Mouse (Mus musculus) thymus, postnatal 14 days (tissue): ENCODE data around the gene Ssh2.

Experiments used
- DNase-seq: peaks from one replicate; pipeline ENCODE4 v3.0.0; 2021

The Ssh2 gene

DNA sequence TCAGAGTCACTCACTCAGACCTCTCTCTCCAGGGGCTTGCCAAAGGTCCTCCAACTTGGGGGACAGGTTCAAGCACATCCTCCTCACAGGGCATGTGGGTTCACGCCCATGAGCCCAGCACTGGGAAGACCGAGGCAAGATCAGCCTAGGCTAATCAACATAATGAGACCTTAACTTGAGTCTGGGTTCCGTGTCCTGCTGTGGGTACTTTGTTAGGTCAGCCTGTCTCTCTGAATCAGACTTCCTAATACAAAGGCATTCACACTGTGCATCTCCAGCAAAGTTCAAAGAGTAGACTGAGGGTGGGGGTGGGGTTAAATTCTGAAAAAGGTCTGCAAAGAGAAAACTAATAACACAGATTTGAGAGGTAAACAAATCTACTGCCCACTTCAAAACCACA is 249.0 kb downstream of the Ssh2 start:
- DNase-seq = no peak

DNA sequence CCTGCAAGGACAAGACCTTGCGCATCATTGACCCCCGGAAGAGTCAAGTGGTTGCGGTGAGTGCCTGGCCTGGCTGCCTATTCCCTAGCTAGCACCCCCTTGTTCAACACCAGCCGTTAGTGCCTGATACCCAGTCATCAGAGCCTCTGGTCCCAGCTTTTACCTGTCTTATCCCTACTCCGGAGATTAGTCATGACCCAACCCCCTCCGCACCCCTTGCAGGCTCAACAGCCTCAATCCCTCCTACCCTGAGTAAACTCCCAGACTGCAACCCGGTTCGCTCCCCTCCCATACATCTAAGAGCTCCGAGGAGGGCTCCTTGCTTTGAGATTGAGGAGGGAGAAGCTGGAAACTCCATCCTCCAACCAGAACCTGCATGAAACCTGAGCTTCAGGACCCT is 250.5 kb downstream of the Ssh2 start:
- no peak for DNase-seq

DNA sequence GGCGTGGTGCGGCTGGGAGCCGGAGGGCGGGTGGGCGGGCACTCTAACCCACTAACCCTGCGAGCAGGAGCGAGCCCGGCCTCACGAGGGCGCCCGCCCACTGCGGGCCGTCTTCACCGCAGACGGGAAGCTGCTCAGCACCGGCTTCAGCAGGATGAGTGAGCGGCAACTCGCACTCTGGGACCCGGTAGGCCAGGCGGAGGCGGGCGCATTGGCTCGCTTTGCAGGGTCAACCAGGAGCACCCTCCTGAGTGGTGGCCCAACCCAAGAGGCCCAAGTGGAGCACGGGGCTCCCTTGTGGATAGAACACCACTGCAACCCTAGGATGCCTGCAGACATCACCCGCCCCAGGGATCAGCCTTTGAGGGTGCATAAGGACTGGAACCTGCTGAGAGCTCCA is 251.1 kb downstream of the Ssh2 start:
- peak; percentile 95 for DNase-seq

DNA sequence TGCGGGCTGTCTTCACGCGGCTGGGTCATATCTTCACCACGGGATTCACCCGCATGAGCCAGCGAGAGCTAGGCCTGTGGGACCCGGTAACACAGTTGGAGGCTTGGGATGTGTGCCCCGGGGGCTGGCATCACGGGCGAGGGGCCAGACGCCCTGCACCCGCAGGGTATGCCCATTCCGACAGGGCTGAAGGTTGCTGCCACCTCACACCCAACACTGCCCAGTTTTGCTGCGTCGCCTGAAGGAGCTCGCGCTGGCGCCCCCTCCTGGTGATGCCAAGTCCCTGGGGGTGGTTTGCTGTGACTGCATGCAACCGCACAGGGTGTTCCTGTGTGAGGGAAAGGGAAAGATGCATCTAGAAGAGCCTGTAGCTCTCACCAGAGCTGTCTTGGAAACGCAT is 251.7 kb downstream of the Ssh2 start:
- DNase-seq = peak; percentile 90

DNA sequence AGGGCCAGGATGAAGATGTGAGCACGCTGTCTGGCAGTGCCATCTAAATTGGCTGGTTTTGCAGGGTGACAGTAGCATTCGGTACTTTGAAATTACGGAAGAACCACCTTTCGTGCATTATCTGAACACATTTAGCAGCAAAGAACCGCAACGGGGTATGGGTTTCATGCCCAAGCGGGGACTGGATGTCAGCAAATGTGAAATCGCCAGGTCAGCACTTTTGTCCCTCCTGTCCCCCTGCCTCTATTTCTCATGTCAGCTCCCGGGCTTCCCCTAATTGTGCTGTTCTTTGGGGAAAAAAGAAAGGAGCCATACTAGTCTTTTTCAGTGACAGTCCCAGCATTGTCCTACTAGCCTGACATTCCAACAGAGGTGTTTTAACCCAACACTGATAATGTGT is 252.3 kb downstream of the Ssh2 start:
- no peak for DNase-seq

DNA sequence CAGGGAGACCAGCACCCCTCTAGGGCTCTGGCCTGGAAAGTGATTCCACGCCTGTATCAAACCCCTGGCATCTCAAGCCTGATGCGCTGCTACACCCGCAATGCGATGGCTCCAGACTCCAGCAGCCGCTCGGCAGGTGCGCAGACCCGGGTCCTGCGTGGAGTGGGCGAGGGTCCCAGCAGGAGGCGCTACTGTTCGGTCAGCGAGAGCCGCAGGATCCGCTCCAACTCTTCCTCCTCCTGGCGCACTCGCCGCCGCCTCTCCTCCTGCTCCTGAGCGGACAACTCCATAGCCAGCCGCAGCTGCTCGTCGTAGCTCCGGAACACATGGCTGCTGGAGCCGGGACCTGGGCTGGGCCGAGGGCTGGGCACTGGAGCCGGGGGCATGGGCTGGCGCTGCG is 255.3 kb downstream of the Ssh2 start:
- DNase-seq = no peak

DNA sequence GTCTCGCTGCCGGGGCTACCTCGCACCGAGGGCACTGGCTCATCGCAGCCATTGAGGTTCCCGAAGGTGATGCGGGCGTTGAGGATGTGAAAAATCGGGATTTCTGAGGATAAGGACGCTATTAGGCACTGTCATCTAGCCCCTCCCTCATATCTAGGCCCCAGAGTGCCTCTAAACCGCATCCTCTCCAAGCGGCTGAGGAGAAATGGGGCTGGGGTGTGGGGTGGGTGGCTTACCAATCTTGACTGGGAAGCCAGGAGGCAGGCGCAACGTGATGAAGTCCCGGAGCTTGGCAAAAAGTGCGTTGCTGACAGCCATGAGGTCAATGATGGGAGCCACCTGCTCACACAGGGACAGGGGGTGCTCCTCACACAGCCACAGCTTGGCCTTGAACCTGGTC is 256.7 kb downstream of the Ssh2 start:
- DNase-seq = no peak

DNA sequence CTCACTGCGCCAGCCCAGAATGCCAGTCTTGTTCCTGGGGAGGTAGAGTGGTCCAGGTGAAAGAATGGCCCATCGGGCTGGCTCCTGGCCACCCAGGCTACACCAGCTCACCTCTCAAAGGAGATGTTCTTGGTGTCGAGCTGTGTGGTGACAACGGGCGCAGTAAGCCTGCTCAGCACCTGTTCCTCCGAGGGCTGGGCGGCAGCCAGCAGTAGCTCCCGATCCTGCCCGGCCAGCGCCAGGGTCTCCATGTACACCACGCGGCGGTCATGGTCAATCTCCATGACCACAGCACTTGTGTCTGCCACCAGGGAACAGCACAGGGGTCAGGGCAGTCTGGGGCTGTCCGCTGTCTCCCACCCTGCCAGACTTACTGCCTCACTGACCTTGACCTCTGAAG is 260.1 kb downstream of the Ssh2 start:
- DNase-seq = no peak

DNA sequence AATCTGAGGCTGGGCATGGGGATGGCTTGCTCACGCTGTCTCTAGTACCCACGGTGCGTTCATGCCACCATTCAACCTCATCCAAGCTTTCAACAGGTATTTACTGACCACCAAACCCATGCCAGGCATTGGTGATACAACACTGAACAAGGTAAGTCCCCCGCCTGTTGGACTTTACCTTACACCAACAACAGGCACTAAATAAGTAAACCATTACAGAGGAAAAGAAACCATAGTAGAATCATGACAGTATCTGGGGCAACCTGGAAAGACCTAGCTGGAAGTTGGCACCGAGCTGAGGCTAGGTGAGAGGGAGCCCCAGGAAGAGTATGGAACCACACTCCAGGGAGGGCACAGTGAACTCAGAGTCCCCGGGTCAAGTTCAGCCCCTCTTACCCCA is 260.8 kb downstream of the Ssh2 start:
- DNase-seq = no peak

DNA sequence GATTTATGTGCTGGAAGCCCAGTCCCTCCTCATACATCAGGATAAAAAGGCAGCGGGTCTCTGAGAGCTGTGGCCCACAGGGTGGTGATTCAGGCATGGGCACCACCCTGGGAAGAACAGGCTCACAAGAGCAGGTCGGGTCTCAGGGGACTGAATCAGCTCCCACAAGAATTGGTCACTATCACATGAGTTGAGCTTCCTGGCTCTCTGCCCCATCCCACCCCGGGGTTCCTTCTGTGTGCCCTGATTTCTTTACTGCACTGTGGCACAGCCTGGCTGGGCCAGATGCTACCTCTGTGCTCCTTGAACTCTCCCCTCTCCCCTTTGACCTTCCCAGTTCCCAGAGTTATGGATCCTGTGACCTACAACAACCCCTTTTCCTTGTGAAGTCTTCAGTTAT is 267.0 kb downstream of the Ssh2 start:
- DNase-seq = no peak

DNA sequence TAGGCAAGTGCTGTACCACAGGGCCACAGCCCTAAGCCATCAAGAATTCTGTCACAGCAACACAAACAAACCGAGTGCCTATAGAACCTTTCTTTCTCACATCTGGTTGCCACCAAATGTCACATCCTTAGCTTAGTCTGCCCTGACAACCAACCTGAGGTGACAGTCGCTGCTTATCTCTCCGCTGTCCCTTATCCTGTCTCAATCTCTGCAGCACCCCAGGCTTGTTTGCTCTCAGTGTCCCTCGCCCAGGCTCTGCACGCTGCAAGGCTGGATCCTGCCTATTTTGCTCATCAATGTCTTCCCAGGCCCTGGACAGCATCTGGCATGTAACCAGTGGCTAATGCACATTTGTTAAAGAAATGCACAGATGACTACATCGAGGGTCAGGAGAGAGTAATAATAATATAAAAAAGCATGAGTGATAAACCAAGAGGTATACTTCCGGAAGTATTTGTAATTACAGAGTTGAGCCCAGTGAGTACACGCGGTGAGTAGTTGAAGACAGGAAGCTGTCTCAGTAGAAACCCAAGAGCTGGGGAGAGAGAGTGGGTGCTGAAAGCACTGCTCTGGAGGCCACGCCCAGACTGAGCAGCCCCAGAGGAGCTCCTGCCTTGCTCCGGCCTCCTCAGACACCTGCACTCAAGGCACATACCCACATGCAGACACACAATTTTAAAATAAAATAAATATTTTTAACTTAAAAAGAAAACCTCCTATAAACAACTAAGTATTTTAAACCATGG is 267.6 kb downstream of the Ssh2 start:
- peak; percentile 84 for DNase-seq

DNA sequence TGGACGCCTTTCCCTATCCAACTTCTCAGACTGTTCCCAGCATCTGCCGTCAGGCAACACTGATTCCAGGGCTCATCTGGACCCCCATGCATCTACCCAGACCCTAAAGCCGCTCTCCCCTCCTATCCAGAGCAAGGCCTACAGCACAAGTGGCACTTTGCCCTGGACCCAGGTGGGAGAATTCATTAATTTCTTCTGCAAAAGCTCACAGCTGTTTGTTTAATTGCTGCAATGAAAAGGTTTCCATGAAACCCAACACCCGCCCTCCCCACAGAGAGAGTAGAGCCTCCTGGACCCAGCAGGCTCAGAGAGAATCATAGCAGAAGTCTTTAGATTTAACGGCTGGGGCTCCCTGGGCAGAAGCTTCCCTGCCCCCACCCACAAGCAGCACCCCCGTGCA is 269.1 kb downstream of the Ssh2 start:
- DNase-seq = no peak

DNA sequence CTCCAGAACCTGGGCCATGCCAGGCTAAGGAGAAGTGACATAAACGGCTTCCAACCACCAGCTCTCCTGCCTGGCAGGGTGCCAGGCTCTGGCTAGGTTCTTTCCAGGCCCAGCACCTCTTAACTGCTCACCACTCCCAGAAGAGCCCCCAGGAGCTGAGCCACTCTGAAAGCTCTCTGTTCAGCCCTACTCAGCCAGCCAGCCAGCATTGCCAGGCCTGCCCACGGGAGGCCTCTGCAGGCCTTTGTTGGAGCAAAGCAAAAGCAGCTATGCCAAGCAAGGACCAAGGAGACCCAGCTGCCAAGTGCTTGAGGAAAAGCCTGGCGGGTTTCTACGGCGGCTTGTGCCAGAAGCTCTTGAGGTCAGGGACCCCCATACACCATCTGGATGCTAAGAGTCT is 270.7 kb downstream of the Ssh2 start:
- no peak for DNase-seq

DNA sequence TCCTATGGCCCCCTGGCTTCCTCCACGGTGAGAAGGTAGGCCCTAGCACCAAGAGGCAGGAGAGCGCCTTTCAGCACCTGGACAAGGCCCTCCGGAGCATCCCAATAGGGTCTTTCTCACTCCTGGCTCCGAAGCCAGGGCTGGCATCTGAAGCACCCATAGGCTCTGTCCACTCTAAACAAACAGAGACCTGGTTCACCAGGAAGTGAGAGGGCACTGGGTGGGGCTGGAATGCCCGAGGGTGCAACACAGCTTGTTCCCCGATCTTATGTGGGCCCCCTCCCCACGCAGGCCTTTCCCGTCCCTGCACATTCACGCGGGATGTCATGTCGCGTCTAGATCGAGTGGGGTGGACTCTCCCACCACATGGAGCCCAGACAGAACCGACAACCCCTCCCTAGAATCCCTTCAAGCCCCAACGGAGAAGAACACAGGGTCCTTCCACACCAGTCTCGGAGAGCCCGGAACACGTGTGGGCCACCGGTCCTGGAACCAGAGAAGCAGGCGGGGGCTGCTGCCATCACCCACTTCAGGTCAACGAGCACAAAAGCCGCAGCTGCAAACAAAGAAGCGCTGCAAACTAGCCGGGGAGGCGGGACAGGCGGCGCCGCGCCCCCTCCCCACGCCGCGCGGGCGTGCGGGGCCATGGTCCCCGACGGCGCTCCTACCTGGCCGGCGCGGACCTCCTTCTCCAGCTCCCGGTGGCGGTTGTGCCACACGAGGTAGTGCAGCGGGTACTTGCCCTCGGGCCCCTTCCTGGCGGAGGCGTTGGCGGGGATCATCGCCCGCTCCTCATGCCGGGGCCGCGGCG is 272.9 kb downstream of the Ssh2 start:
- DNase-seq = peak; percentile 55

DNA sequence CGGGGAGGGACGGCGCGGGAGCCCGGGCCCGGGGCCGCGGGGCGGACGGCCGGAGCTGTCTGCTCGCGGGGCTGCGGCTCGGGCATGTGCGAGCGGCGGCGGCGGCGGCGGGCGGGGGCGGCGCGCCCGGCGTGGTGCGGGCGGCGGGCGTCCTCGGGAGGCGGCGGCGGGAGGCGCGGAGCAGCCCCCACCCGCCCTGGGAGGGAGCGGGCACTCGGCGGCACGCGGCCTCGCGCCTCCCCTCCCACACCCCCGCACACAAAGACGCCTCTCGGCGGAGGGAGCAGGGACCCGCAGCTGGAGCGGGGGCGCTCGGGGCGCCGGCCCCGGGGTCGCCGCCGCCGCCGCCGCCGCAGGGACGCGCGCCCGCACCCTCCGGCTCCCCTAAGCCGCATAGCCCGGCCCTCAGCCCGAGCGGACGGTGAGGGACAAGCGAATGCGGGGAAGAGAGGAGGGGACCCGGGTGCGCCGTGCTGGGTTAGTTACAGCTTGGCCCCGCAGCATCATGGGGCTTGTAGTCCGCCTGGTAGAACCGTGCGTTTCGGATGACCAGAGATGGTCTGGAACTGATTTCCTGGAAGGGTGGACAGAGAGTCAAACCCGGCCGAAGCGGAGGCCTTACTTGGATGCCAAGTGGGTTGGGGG is 273.6 kb downstream of the Ssh2 start, which contains the start of gene Ankrd13b:
Gene Ankrd13b, minus strand, starts transcription at position 88 of the 645 bp plus-strand sequence.
- peak; percentile 68 for DNase-seq

DNA sequence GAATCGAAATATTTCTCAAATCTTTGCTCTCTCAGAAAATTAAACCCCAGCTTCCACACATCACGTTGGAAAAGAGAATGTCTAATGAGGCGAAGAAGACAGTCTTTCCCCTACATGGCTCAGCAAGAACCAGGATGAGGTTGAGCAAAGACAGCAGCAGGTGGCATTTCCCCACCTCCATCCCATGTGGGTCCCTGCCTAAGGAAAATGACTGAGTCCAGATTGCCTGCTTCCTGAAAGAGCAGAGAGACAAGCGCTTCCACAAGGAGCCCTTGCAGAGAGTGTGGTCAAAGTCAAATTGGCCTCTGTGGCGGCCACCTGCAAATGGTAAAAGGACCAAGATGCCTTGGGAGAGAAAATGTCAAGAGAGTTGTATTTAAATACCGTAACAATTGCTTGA is 274.4 kb downstream of the Ssh2 start:
- DNase-seq = no peak

DNA sequence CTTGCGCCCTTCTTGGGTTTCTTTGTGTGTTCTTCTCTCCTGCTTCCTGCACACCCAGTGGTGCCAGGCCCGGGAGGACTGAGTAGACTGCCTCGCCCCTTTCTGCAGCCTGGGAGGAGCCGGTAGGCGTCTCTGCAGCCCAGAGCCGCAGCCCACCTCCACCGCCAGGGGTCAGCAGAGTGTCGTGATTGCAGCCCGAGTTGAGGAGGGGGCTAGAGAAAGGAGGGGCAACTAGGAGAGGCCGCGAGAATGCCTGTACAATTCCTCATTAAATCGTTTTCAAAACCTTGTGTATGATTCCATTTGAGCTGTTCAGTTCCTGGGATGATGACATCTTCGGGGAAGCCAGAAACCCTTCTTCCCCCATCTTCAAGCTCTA is 275.0 kb downstream of the Ssh2 start:
- peak; percentile 96 for DNase-seq

DNA sequence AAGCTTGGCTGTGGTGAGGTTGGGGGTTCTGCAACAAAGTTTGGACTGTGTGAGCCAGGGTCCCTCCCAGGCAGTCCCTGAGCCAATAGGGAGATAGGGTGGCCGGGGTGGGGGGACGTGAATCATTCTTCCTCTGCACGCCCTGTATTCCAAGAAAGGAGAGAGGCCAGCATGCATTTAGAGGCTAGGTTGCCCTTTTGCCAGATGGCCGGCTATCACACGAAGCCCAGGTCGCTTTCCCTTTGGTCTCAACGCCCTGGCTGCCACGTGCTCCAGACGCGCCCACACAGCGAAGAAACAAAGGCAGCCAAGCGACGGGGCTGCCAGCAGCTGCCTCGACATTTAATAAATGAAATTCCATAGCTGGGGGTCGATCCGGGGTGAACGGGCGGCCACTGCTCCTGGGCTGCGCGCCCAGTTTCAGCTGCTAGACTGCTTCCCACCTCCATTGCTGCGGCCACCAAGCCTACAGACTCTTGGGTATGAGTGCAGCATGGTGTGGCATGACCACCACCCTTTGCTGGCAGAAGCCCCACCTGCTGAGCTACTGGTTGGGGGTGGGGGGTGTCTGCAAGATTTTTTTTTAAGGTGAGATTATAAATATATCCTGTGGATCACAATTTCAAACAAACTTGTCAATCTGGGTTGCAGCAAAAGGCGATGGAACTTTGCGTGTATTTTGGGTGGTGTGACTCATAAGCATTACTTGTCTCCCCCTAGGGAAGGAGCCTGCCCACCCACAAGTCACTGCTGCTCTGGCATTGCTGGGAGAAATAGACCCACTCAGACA is 275.6 kb downstream of the Ssh2 start:
- peak; percentile 35 for DNase-seq

DNA sequence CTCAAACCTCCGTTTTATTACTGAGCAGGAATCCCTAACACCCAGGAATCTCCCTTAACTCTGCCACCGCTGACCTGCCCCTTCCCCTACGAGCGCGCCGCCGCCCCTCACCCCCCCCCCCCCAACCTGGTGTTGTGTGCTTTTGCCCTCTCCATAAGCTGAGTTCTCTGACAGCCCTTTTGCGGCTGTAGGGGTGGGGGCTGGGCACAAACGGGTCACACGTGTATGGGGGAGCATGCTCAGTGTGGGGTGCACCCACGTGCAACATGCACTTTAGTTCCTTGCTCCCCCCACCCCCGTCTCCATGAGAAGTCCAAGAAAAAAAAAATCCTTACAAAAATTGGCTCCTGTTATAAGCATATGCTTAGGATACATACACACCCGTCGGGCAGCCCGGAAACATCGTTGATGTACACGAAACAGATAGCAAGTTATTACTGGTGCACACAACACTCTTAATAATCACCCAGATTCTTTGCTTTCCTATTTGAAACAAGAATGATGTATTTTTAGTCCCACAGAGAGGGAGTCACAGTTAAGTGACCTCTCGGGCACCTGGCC is 276.3 kb downstream of the Ssh2 start:
- peak; percentile 71 for DNase-seq

DNA sequence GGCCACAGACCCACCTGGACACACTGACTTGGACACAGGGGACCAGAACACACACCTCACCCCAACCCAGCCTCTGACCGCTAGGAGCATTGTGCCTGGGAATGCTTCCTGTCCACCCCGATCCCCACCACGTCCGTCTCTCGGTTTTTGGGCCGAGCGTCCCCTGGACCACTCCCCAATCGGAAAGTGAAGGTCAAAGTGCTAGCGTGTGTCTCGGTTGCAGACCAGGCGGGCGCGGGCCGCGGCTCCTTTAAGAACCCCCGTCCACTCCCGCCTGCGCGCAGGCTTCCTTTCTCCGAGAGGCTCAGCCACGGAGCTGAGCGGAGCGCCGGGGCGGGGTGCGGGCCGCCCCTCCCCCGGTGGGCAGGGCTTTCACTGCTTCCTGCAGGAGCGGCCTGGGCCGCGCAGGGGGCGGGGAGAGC is 276.8 kb downstream of the Ssh2 start:
- DNase-seq = peak; percentile 96

DNA sequence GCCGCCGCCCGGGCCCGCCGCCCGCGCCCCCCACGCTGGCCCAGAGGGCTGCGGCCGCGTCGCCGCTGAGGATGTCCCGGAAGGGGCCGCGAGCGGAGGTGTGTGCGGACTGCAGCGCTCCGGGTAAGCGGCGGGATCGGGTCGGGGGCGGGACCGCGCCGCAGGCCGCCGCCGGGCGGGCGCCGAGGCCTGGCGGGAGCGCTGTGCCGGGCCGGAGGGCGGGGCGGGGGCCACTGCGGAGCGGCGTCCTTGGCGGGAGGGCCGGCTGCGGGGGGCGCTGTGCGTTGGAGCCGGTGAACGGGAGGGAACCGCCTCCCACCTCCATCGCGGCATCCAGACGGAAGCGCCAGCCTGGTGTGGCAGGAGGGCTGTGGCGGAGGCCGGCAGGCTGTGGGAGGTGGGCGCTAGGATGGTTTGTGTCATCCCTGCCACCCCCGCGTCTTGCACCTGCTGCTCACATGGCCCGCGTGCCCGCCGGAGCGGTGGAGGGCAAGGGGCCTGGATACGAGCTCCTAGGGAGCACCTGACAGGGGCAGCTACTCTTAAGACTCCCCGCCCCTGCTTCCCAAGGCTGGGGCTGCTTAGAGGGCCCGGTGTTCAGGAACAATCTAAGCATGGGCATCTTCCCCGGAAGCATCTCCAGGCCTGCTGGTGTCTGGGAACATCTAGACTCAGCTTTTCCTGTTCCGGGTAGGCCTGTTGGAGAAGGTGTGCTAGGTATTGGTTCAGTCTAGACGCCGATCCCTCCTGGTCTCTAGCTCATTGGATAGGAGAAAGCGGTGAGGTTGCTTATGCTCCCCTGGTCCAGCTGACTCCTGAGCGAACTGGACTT is 277.6 kb downstream of the Ssh2 start, which contains the start of gene Git1:
Gene Git1, plus strand, starts transcription at position 51 of the 832 bp plus-strand sequence.
- peak; percentile 67 for DNase-seq

DNA sequence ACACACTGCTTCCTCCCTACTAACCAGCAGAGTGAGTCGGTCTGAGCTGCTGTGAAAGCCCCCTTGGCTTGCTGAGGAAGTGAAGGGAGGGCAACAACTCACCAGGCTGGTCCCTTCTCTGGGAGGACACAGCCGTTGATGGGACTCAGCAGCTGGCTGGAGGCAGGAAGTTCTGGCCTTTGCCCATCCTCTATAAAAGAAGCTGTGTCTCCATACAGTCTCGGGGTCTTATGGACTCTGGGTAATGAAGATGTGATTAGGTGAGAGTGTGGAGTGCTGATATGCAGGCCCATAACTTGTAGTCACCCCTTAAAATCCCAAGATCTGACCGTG is 278.2 kb downstream of the Ssh2 start:
- DNase-seq = no peak
